7 mouse cellular contexts compared by ENCODE assay signal in the genomic region with DNA sequence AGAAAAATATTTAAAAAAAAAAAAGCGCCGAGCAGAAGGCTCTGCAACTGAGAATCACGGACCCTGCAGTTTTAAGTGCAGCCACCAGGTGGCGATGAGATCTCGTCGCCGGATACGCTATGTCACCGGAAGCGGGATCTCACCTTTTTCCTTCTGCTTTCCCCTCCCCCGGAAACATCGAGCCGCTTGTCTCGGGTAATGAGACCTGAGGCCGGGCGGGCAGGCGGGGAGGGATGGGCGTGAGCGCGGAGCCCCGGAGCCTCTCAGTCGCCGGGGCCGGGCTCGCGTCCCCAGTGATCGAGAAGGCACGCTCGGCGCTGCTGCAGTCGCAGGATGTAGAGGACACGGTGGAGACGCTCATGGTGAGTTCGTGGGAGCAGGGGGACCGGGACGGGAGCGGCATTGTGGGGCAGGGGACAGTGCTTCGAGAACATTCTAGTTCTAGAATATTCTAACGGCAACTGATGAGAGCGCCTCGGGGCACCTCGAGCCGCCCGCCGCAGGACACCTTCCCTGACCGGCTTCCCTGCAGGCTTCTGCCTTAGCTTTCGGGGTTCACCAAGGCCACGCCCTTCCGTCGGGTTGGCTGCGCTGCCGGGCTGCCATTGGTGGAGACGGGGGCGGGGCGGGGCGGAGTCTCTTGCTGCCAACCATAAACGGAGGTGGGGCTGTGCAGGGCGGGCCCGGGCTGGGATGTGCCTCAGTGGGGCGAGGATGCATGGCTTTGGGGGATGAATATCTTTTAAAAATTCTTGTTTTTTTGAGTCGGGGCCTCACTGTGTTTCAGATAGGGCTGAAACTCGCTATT. TPM values are rescaled to one million over a fixed set of nuclear protein-coding genes. Genes with fewer than 3 reads are reported as not detected.
DNase-seq lines count a peak whose midpoint lies in the region; ATAC-seq lines count a peak whose summit lies in the region.

A gene (plus strand): TSS at position 164 of the 808 bp plus-strand sequence.

- H3K27ac ChIP-seq in embryonic facial prominence, embryonic 10.5 days (replicated peaks), result peak within 1 kb of the TSS; percentile 92
- H3K27ac ChIP-seq in limb, embryonic 10.5 days, result peak within 1 kb of the TSS; percentile 91
- H3K27ac ChIP-seq in midbrain, embryonic 13.5 days, result peak within 1 kb of the TSS; percentile 94

- no peaks in the 10 kb centered on the region for H3K36me3 ChIP-seq in embryonic facial prominence, embryonic 10.5 days (replicated peaks)
- no peaks in the 10 kb centered on the region for H3K36me3 ChIP-seq in limb, embryonic 10.5 days
- no peaks in the 10 kb centered on the region for H3K36me3 ChIP-seq in midbrain, embryonic 13.5 days

- peak within 1 kb of the TSS; percentile 68 for H3K4me2 ChIP-seq in midbrain, embryonic 13.5 days (replicated peaks)

- peak; percentile 97 for ATAC-seq in granulocyte monocyte progenitor cell, adult 5-6 weeks (replicated peaks; ENCODE audit: poor library complexity, severe bottlenecking)
- ATAC-seq in midbrain, embryonic 13.5 days, result peak; percentile 98

- H3K9me3 ChIP-seq in embryonic facial prominence, embryonic 10.5 days, result no peaks in the 10 kb centered on the region
- H3K9me3 ChIP-seq in limb, embryonic 10.5 days (replicated peaks), result no peaks in the 10 kb centered on the region
- no peaks in the 10 kb centered on the region for H3K9me3 ChIP-seq in midbrain, embryonic 13.5 days

- H3K27me3 ChIP-seq in embryonic facial prominence, embryonic 10.5 days (replicated peaks; ENCODE audit: low read depth, poor library complexity, severe bottlenecking), result no peaks in the 10 kb centered on the region
- H3K27me3 ChIP-seq in limb, embryonic 10.5 days (ENCODE audit: low read depth, poor library complexity, severe bottlenecking), result no peaks in the 10 kb centered on the region
- no peaks in the 10 kb centered on the region for H3K27me3 ChIP-seq in midbrain, embryonic 13.5 days

- H3K9ac ChIP-seq in midbrain, embryonic 13.5 days (replicated peaks), result peak within 1 kb of the TSS; percentile 85

- H3K4me1 ChIP-seq in embryonic facial prominence, embryonic 10.5 days, result peaks cover 9% of the 10 kb centered on the region; the same call in 1 of the 2 replicates
- H3K4me1 ChIP-seq in limb, embryonic 10.5 days, result peaks cover 5% of the 10 kb centered on the region
- H3K4me1 ChIP-seq in midbrain, embryonic 13.5 days (replicated peaks), result peaks cover 9% of the 10 kb centered on the region

- DNase-seq in adrenal gland, postnatal 10 days, result peak; percentile 98
- peak; percentile 96 for DNase-seq in embryonic facial prominence, embryonic 10.5 days (ENCODE audit: low spot score)
- DNase-seq in kidney, adult 11 months, result peak; percentile 96
- peak; percentile 95 for DNase-seq in limb, embryonic 10.5 days (ENCODE audit: low spot score)
- peak; percentile 92 for DNase-seq in spleen, adult 12 weeks (ENCODE audit: low spot score)

- peak within 1 kb of the TSS; percentile 81 for H3K4me3 ChIP-seq in embryonic facial prominence, embryonic 10.5 days
- peak within 1 kb of the TSS; percentile 82 for H3K4me3 ChIP-seq in limb, embryonic 10.5 days
- H3K4me3 ChIP-seq in midbrain, embryonic 13.5 days (replicated peaks), result peak within 1 kb of the TSS; percentile 83

- 2% methylated on average over 62 of the region's 62 CpGs for WGBS in embryonic facial prominence, embryonic 10.5 days
- 1% methylated on average over 62 of the region's 62 CpGs for WGBS in limb, embryonic 10.5 days
- WGBS in midbrain, embryonic 13.5 days, result 1% methylated on average over 61 of the region's 62 CpGs

RNA-seq across cellular contexts. Expression of the gene that starts here (rescaled TPM):
- 10 to 100 TPM; 20.3 to 21.5 TPM for total RNA-seq in adrenal gland, postnatal 10 days (2021)
- polyA plus RNA-seq in embryonic facial prominence, embryonic 10.5 days (2016; fragmentation: Nextera tagmentation; extraction: Ambion mirVana), result 43.4 and 46.3 TPM in 2 replicates
- total RNA-seq in granulocyte monocyte progenitor cell, adult 5-6 weeks (2014; fragmentation: Nextera tagmentation), result 10.7 and 14.5 TPM in 2 replicates
- total RNA-seq in granulocyte monocyte progenitor cell, adult 5-6 weeks (2017), result 11.5 and 15.1 TPM in 2 replicates
- polyA plus RNA-seq in limb, embryonic 10.5 days (2016; fragmentation: Nextera tagmentation; extraction: Ambion mirVana), result 46.7 and 47.0 TPM in 2 replicates
- 37.2 and 39.2 TPM in 2 replicates for polyA plus RNA-seq in midbrain, embryonic 13.5 days (2015; fragmentation: Nextera tagmentation; extraction: Ambion mirVana)

Comparison
In these comparisons a context has a peak if more than half of its experiments do, and no peak if none do; other contexts are left out.
1. Peak in every context shown above with its lines: DNase-seq, ATAC-seq, H3K4me3 ChIP-seq and H3K27ac ChIP-seq.